Mouse (Mus musculus): ENCODE results near the gene Fnip2. TPM values are rescaled to one million over a fixed set of nuclear protein-coding genes. Genes with fewer than 3 reads are reported as not detected.

The Fnip2 gene
- polyA plus RNA-seq, 2 experiments = 4.1 to 7.5 TPM

GRCm38 (mm10) chr3:79531581-79532271, 35.9 kb downstream of the Fnip2 start:
- Histone ChIP-seq H3K9me3 (ENCODE audit: control insufficient read depth, low read length) (no peaks in the 10 kb centered on the region), H3K27ac (replicated peaks; ENCODE audit: low read depth, low read length) (no peak overlapping the region), H3K9ac (ENCODE audit: low read depth, low read length, severe bottlenecking) (no peak overlapping the region), H3K4me3 (replicated peaks; ENCODE audit: low read length) (no peak overlapping the region), H3K36me3 (ENCODE audit: control insufficient read depth, insufficient read depth, low read length) (no peaks in the 10 kb centered on the region), H3K4me2 (replicated peaks; ENCODE audit: low read depth, low read length, severe bottlenecking) (no peak overlapping the region), H3K27me3 (ENCODE audit: control insufficient read depth, insufficient read depth, low read length) (no peaks in the 10 kb centered on the region), H3K4me1 (ENCODE audit: control insufficient read depth, insufficient read depth, low read length) (no peaks in the 10 kb centered on the region; the same call in 1 of the 2 replicates)
- TF ChIP-seq POLR2A (IDR thresholded peaks at IDR 0.05; ENCODE audit: borderline replicate concordance, extremely low read depth, insufficient read depth, insufficient read length) = no peak
- DNase-seq (ENCODE audit: low spot score) = no peak
- WGBS = 54% methylated on average over 9 of the region's 9 CpGs
- ATAC-seq (ENCODE audit: low FRiP score, low read depth) = no peak

GRCm38 (mm10) chr3:79529499-79530096, 38.0 kb downstream of the Fnip2 start:
- Histone ChIP-seq H3K4me3 (replicated peaks; ENCODE audit: low read length) (no peak overlapping the region), H3K36me3 (ENCODE audit: control insufficient read depth, insufficient read depth, low read length) (no peaks in the 10 kb centered on the region), H3K27me3 (ENCODE audit: control insufficient read depth, insufficient read depth, low read length) (no peaks in the 10 kb centered on the region), H3K9me3 (ENCODE audit: control insufficient read depth, low read length) (no peaks in the 10 kb centered on the region), H3K4me2 (replicated peaks; ENCODE audit: low read depth, low read length, severe bottlenecking) (no peak overlapping the region), H3K9ac (ENCODE audit: low read depth, low read length, severe bottlenecking) (no peak overlapping the region), H3K27ac (replicated peaks; ENCODE audit: low read depth, low read length) (no peak overlapping the region), H3K4me1 (ENCODE audit: control insufficient read depth, insufficient read depth, low read length) (no peaks in the 10 kb centered on the region; the same call in 1 of the 2 replicates)
- peak; percentile 28 for DNase-seq (ENCODE audit: low spot score)
- ATAC-seq (ENCODE audit: low FRiP score, low read depth) = no peak
- TF ChIP-seq POLR2A (IDR thresholded peaks at IDR 0.05; ENCODE audit: borderline replicate concordance, extremely low read depth, insufficient read depth, insufficient read length) = no peak
- 75% methylated on average over 6 of the region's 6 CpGs for WGBS

- no peak for TF ChIP-seq POLR2A (IDR thresholded peaks at IDR 0.05; ENCODE audit: borderline replicate concordance, extremely low read depth, insufficient read depth, insufficient read length)
- 36% methylated on average over 8 of the region's 8 CpGs for WGBS
- Histone ChIP-seq H3K9me3 (ENCODE audit: control insufficient read depth, low read length) (no peaks in the 10 kb centered on the region), H3K27ac (replicated peaks; ENCODE audit: low read depth, low read length) (no peak overlapping the region), H3K9ac (ENCODE audit: low read depth, low read length, severe bottlenecking) (no peak overlapping the region), H3K36me3 (ENCODE audit: control insufficient read depth, insufficient read depth, low read length) (no peaks in the 10 kb centered on the region), H3K4me1 (ENCODE audit: control insufficient read depth, insufficient read depth, low read length) (no peaks in the 10 kb centered on the region; the same call in 1 of the 2 replicates), H3K4me2 (replicated peaks; ENCODE audit: low read depth, low read length, severe bottlenecking) (no peak overlapping the region), H3K4me3 (replicated peaks; ENCODE audit: low read length) (no peak overlapping the region), H3K27me3 (ENCODE audit: control insufficient read depth, insufficient read depth, low read length) (no peaks in the 10 kb centered on the region)
- DNase-seq (ENCODE audit: low spot score) (no peak), ATAC-seq (ENCODE audit: low FRiP score, low read depth) (no peak)
Observed at GRCm38 (mm10) chr3:79528451-79528850, 39.1 kb downstream of the Fnip2 start.

- H3K4me3 ChIP-seq (replicated peaks; ENCODE audit: low read length) = no peak overlapping the region
- DNase-seq (ENCODE audit: low spot score) (no peak), ATAC-seq (ENCODE audit: low FRiP score, low read depth) (no peak)
- H3K27ac ChIP-seq (replicated peaks; ENCODE audit: low read depth, low read length) = no peak overlapping the region
- 74% methylated on average over 8 of the region's 8 CpGs for WGBS
- H3K9me3 ChIP-seq (ENCODE audit: control insufficient read depth, low read length) = no peaks in the 10 kb centered on the region
- H3K36me3 ChIP-seq (ENCODE audit: control insufficient read depth, insufficient read depth, low read length) = no peaks in the 10 kb centered on the region
- no peak overlapping the region for H3K9ac ChIP-seq (ENCODE audit: low read depth, low read length, severe bottlenecking)
- no peak overlapping the region for H3K4me2 ChIP-seq (replicated peaks; ENCODE audit: low read depth, low read length, severe bottlenecking)
- no peak for TF ChIP-seq POLR2A (IDR thresholded peaks at IDR 0.05; ENCODE audit: borderline replicate concordance, extremely low read depth, insufficient read depth, insufficient read length)
- H3K27me3 ChIP-seq (ENCODE audit: control insufficient read depth, insufficient read depth, low read length) = no peaks in the 10 kb centered on the region
- no peaks in the 10 kb centered on the region; the same call in 1 of the 2 replicates for H3K4me1 ChIP-seq (ENCODE audit: control insufficient read depth, insufficient read depth, low read length)
Observed at GRCm38 (mm10) chr3:79527921-79528320, 39.7 kb downstream of the Fnip2 start.

GRCm38 (mm10) chr3:79527521-79527920, 40.1 kb downstream of the Fnip2 start:
- WGBS = 83% methylated on average over 3 of the region's 3 CpGs
- ATAC-seq (ENCODE audit: low FRiP score, low read depth) (no peak), DNase-seq (ENCODE audit: low spot score) (no peak)
- Histone ChIP-seq H3K4me3 (replicated peaks; ENCODE audit: low read length) (no peak overlapping the region), H3K27me3 (ENCODE audit: control insufficient read depth, insufficient read depth, low read length) (no peaks in the 10 kb centered on the region), H3K9ac (ENCODE audit: low read depth, low read length, severe bottlenecking) (no peak overlapping the region), H3K36me3 (ENCODE audit: control insufficient read depth, insufficient read depth, low read length) (no peaks in the 10 kb centered on the region), H3K4me2 (replicated peaks; ENCODE audit: low read depth, low read length, severe bottlenecking) (no peak overlapping the region), H3K9me3 (ENCODE audit: control insufficient read depth, low read length) (no peaks in the 10 kb centered on the region), H3K27ac (replicated peaks; ENCODE audit: low read depth, low read length) (no peak overlapping the region), H3K4me1 (ENCODE audit: control insufficient read depth, insufficient read depth, low read length) (no peaks in the 10 kb centered on the region; the same call in 1 of the 2 replicates)
- no peak for TF ChIP-seq POLR2A (IDR thresholded peaks at IDR 0.05; ENCODE audit: borderline replicate concordance, extremely low read depth, insufficient read depth, insufficient read length)

Data from limb, embryonic 14.5 days (tissue).